Mouse (Mus musculus) cerebellum, adult 11-12 months (tissue): Measurements from ENCODE around the gene En2.

Experiments used
- DNase-seq: peaks from one replicate; pipeline ENCODE4 v3.0.0; 2022

The En2 gene

DNA sequence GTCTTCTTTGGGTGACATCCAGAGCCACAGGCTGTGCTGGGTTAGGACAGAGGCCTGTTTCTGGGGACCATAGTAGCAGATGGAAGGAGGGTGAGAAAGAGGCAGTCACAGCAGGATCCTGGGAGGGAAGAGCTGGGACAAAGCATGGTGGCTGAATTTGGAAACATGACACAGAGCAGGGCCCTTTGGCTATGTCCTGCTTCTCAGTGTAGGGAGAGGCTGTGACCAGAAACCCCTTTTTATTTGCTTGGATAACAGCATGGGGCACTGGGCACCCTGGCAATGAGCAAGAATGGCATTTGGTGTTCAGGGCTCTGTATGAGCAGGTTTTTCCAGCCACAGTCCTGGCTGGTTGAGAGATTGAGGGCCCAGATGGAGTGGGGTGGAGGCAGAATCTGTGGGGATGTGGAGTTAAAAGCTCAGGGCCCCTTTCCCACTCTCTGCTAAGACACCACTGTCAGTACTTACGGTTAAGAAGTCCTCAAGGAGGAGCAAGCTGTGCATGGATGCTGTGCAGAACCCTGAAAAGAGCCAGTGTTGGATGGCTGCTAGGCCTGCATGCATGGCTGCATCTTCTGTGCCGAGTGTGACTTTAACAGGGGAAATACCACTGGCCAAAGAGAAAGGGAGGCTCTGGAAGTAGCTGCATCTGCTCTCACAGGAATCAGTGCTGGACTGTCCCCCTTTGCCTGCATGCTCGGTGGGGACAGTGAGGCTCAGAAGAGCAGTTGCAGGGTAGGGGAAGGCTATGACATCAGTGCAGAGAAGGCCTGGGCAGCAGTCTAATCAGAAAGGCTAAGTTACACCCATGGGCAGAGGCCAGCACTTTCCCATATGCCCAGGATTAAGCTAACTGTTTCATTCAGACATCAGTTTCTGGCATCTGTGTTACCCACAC is 26.0 kb downstream of the En2 start:
- peak; percentile 92 for DNase-seq

- DNase-seq = no peak
These were observed 26.6 kb downstream of the En2 start for GRCm38 (mm10) chr5:28192099-28192454.

DNA sequence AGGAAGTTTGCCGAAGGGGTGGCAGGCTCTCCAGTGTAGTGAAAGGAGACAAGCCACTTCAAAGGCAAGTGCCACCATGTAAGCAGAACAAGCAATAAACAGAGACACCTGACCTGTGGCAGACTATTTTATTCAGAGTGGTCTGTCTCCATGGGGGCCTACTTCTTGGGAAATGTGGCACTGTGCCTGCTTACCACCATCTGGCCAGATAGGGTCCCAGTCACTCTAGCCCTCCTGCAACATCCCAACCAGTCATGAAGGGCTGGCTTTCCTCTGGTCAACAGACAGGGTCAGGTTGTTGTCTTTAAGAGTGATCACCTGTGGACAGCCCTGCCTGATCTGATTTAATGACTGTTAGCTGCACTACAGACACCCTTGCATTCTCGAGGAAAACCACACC is 30.0 kb downstream of the En2 start:
- no peak for DNase-seq

DNA sequence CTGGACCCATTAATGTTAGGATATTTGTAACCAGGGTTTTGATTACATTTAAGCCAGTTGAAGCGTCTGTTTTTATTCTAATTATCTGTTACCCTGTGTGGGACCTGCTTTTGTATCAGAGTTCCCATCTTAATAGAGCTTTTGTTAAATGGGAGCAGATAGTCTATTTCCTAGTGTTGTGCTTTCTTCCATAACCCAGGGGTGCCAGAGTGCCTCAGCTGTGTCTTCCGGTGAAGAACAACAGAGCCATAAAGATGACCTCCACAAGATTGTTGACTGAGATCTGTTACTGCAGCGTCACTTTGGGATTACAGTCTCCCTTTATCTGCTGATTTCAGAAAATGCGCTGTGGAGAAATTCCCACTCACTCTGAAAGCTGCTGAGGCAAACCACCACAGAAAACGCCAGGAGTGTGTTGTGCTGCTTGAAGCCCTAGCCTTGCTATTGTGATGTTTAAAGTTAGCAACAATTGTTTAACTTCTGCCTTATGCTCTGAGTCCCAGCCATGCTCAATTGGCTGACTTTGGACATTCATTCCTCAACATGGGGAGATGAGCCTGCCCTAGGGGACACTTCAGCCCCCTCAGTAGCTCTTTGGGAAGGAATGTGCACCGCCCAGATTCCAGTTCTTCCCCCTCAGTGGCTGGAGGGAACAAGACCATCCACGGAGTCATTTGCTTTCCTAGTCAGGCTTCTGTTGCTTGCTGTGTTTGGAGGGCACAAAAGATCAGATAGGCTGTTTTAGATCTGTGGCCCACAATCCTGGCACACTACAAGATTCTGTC is 33.8 kb downstream of the En2 start:
- no peak for DNase-seq

GRCm38 (mm10) chr5:28203086-28203485 is 37.6 kb downstream of the En2 start:
- no peak for DNase-seq

GRCm38 (mm10) chr5:28204678-28205077 is 39.2 kb downstream of the En2 start:
- DNase-seq = no peak

DNA sequence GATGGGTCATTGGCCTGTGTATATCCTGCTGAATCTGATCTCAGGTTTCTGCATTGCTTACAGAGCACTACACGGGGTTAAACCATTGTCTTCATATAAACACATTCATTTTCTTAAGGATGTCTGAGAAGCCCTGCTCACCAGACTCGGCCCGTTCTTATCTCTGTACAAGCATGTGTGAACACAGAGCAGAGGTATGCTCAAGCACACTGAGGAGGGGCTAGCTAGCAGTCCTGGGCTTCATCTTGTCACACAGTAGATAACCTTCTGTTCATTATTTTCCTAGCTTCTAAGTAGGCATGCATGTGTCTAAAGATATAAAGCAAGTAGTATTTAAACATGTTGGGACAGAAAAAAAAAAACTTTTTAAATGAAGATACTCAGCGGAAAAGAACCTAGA is 41.0 kb downstream of the En2 start:
- no peak for DNase-seq

GRCm38 (mm10) chr5:28207043-28207442 is 41.5 kb downstream of the En2 start:
- DNase-seq = no peak

- DNase-seq = peak; percentile 60
These were observed 43.4 kb downstream of the En2 start for GRCm38 (mm10) chr5:28208726-28209520.

GRCm38 (mm10) chr5:28209549-28210431 is 44.3 kb downstream of the En2 start:
- DNase-seq = peak; percentile 79

- no peak for DNase-seq
These were observed 45.4 kb downstream of the En2 start for GRCm38 (mm10) chr5:28210591-28211550.

DNA sequence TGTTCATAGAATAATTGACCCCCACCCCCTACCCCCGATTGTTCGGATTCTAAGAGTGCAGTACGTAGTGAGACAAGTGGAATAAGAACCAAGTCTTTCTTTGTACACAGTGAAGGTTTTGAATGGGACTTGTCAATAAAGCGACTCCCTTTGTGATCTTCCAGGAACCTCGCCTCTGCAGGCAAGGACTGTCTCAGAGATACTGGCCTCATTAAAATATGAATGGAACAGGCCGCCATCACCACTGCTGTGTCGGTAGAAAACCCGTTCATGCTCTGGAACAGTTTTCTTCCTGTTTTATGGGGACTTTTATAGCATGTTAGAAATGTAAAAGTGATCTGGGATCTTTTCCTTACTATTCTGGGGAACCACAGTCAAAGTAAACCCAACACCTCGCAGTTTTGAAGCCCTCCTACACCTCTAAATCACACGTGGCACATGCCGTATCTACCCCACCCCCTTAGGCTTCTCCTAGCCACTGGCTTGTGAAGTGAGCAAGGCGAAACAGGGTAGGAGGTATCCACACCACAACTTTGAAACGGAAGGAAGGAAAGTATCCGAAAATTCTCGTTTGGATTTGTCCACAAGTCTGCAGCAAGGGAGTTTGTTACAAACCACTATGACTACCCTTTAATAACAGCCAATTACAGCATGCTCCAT is 46.3 kb downstream of the En2 start:
- no peak for DNase-seq

DNA sequence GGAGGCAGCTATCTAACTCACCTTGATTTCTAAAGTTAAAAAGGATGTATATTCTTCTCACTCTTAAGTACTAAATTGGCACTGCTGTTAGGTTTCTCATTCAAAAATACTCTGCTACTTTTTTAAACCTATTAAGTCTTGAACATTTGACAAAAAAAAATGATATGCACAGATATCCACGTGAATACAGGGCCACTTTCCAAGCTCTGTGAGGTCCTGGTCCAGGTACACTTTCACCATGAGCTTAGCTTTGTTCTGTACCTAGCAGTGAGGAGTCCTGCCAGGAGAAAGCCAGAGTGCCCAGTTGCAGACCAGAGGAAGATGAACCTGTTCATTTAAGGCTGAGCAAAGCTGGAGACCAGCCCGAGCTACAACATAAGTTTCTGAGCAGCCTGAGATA is 47.9 kb downstream of the En2 start:
- DNase-seq = no peak

DNA sequence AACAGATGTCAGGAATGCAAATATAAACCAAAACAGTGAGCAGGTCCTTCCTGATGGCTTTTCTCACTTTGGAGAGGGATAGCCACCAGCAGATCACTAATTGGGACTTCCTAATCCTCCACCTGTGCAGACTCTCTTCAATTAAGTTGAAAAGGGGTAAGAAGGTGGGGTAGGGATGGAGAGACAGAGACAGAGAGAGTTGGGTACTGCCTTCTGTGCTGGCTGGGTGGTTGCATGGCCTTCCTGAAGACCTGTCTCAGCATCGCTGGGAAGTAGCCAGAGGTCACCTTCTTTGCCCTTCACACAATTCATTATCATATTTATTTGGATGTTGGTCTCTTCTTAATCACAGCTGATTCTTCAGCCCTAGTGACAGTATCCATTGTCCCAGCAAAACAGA is 54.1 kb downstream of the En2 start:
- no peak for DNase-seq
